Mouse (Mus musculus) megakaryocyte, embryonic 14.5 days (primary cell): Measurements from ENCODE around the gene Rgs8. TPM values are rescaled to one million over a fixed set of nuclear protein-coding genes. Genes with fewer than 3 reads are reported as not detected.

Experiments used
- H3K27me3 ChIP-seq: replicated peaks from 2 replicates; pipeline ENCODE3; 2012; ENCODE audit warnings: inconsistent platforms
- H3K36me3 ChIP-seq: replicated peaks from 2 replicates; pipeline ENCODE3; 2012; ENCODE audit warnings: low read length, inconsistent platforms, mixed read lengths
- H3K4me1 ChIP-seq: 2 replicates; pipeline ENCODE4 v1.6.1; 2012; ENCODE audit warnings: inconsistent platforms
- H3K4me3 ChIP-seq: replicated peaks from 2 replicates; pipeline ENCODE3; 2012; ENCODE audit warnings: moderate library complexity, mild to moderate bottlenecking, inconsistent platforms
- H3K9me3 ChIP-seq: 2 replicates; pipeline ENCODE4 v1.6.1; 2012; ENCODE audit warnings: inconsistent platforms
- FLI1 ChIP-seq: IDR thresholded peaks from 2 replicates; pipeline ENCODE4 v1.6.1; 2012; ENCODE audit warnings: low read length, inconsistent platforms, mixed read lengths
- GATA1 ChIP-seq: IDR thresholded peaks from 3 replicates; pipeline ENCODE4 v1.6.1; 2012; ENCODE audit warnings: mixed read lengths, low read length, inconsistent platforms, borderline replicate concordance
- polyA plus RNA-seq: library from polyadenylated mRNA; stranded (reverse); fragments of >175 nt; gene quantifications from 2 replicates; pipeline ENCODE4 v1.2.3, GENCODE M21; 2012; ENCODE audit warnings: low replicate concordance; ENCODE audit not compliant: insufficient read depth

Rgs8 gene
- polyA plus RNA-seq, 1 experiment = 0.04 TPM

DNA sequence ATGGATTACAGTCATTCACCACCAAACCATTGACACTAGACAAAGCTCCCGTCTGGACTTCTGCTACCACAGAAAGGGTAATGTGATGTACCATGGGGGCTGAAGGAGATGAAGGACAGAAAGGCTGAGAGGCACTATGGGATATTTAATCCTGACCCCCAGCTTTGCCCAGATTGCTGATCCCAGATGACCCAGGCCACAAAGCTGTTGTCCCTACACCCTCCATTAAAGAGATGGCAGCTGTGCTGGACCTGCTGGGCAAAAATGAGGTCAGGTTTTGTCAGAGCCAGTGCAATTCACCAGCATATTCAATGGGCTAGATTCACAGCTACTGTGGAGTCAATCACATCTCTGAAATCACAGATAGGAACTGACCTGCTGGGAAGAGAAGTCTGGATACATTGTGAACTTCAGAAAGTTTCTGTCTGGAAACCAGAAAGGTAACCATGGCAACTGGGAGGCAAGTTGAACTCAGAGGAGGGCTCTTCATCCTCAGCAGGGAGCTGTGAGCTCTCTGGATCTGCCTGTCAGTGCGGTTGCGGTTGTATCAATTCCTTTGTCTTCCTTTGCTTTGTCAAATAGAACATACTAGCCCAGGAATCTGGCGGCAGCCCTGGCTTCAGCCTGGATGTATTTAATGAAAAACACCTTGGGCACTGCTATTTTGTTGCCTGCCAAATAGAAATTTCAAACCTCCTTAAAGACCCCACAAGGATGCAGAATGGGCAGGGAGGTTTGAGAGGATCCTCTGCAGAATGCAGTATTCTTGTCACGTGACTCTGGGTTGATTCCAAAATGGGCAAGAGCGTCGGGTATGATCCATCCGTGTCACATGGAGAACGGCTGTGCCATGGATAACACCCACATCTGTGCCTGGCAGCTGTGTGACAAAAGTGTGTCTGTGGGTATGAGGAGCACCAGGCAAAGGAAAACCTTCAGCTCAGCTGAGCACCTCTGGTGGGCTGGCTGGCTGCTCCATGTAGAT is 84.6 kb downstream of the Rgs8 start:
- no peak overlapping the region for H3K4me3 ChIP-seq
- TF ChIP-seq GATA1 = no peak
- no peak for TF ChIP-seq FLI1
- peaks cover 15% of the 10 kb centered on the region for H3K4me1 ChIP-seq
- no peaks in the 10 kb centered on the region for H3K36me3 ChIP-seq
- no peaks in the 10 kb centered on the region for H3K9me3 ChIP-seq
- H3K27me3 ChIP-seq = peaks cover 80% of the 10 kb centered on the region

GRCm38 (mm10) chr1:153739437-153740015 is 86.7 kb downstream of the Rgs8 start:
- H3K36me3 ChIP-seq = no peaks in the 10 kb centered on the region
- TF ChIP-seq FLI1 (no peak), GATA1 (no peak)
- H3K4me3 ChIP-seq = peak overlapping the region; percentile 53
- peaks cover 26% of the 10 kb centered on the region for H3K4me1 ChIP-seq
- H3K27me3 ChIP-seq = peaks cover 77% of the 10 kb centered on the region
- H3K9me3 ChIP-seq = no peaks in the 10 kb centered on the region

DNA sequence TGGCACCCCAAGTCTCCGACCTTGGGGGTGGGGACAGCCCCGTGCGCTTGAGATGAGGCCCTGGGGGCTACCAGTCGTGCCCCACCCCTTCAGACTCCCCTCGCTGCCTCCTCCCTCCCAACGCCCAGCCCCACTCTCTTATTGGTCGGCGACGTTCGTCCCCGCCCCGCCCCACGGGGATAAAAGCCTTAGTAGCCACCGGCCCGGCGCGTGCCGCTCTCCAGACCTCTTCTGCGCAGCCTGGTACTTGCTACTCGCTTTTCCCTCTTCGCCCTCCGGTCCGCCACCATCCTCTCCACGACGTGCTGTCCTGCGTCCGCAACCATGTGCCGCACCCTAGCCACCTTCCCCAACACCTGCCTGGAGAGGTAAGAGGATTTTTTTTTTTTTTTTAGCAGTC is 87.3 kb downstream of the Rgs8 start, which contains the start of gene Rgs16:
Gene Rgs16, plus strand, starts transcription at position 205 of the 400 bp plus-strand sequence.
- no peaks in the 10 kb centered on the region for H3K36me3 ChIP-seq
- TF ChIP-seq GATA1 = no peak
- no peak for TF ChIP-seq FLI1
- H3K9me3 ChIP-seq = no peaks in the 10 kb centered on the region
- H3K4me1 ChIP-seq = peaks cover 26% of the 10 kb centered on the region
- peaks cover 71% of the 10 kb centered on the region for H3K27me3 ChIP-seq
- H3K4me3 ChIP-seq = peak within 1 kb of the TSS; percentile 88

DNA sequence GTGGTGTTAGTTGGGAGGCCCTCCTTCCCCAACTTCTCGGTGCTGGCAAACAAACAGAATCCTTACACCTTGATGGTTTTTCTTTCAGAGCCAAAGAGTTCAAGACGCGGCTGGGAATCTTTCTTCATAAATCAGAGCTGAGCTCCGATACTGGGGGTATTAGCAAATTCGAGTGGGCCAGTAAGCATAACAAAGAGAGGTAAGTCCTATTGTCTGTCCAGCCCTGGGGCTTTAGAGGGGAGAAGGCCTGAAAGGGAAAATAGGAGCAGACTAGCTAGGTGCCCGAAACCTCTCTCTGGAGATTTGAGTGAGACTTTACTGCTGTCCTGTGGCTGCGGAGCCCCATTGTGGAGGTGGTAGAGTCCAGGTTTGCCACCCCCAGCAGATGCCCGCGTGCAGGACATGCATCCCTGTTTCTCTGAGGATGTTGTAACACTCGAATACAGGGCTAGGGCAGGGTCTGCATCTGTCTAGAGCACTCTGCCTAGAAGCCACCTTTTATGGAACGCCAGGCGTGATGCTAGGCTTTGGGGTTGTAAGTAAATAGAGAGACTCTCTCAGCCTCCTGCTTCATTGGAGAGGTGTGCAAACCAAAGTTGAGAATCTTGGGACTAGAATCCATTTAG is 88.1 kb downstream of the Rgs8 start:
- Histone ChIP-seq H3K4me3 (peak overlapping the region; percentile 18), H3K36me3 (no peaks in the 10 kb centered on the region), H3K4me1 (peaks cover 26% of the 10 kb centered on the region), H3K27me3 (peaks cover 63% of the 10 kb centered on the region), H3K9me3 (no peaks in the 10 kb centered on the region)
- no peak for TF ChIP-seq FLI1
- TF ChIP-seq GATA1 = no peak

DNA sequence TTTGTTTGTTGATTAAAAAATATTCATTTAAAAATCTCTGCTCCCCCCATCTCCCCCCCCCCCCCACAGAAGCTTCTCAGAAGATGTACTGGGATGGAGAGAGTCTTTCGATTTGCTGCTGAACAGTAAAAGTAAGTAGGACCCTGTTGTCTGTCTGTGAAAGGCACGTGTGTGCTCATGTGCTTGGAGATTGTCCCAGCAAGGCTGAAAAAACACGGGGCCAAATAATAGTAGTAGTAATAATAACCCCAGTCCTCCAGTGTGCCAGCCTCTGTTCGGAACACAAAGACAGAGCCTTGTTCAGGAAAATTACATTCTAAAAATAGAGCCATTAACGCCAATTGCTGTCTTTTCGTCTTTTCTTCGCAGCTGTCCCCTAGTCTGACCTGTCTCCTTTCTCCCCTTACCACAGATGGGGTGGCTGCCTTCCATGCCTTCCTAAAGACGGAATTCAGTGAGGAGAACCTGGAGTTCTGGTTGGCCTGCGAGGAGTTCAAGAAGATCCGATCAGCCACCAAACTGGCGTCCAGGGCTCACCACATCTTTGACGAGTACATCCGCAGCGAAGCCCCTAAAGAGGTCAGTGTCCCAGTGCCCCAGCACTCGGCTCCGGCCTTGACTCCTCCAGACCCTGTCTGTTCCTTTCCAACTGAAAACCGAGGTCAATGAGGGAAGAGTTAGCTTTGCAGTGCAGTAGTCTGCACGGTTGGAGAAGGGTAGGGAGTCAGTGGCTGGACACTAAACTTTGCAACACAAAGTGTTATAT is 88.9 kb downstream of the Rgs8 start:
- Histone ChIP-seq H3K27me3 (peaks cover 58% of the 10 kb centered on the region), H3K9me3 (no peaks in the 10 kb centered on the region), H3K4me3 (no peak overlapping the region), H3K36me3 (no peaks in the 10 kb centered on the region), H3K4me1 (peaks cover 33% of the 10 kb centered on the region)
- TF ChIP-seq FLI1 (no peak), GATA1 (no peak)

DNA sequence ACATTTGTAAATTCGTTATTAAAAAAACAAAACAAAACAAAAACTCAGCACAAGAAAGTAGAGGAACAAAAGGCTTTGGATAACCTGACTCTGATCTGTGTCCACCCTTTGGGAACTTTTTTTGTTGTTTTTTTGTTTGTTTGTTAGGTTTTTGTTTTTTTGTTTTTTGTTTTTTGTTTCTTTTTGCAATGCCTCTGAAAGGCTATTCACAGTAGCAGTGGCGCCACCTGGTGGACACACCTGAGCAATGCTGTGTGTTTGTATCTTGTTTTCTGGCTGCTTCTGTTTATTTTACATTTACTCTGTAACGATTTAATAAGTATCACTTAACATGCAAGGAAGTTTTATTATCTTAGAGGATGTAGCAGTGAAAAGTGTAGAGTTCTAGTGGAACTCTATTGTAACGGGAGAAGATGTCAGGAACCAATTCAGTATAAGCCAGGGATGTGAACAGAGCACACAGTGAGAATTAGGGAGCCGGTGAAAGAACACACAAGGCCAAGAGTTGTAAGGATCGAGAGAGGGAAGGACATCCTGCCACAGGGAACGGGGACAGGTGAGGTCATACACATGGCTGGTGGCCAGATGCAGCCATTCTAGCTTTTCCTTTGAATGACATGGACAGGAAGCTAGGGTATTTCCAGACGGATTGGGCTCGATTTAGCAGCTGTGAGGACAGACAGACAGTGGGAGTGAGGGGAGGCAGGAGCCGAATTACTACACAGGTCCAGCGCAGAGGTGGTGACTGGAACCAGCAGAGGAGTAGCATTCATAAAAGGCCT is 89.7 kb downstream of the Rgs8 start:
- Histone ChIP-seq H3K36me3 (no peaks in the 10 kb centered on the region), H3K4me1 (peaks cover 41% of the 10 kb centered on the region), H3K9me3 (no peaks in the 10 kb centered on the region), H3K4me3 (peak overlapping the region; percentile 64), H3K27me3 (peaks cover 50% of the 10 kb centered on the region)
- TF ChIP-seq FLI1 = no peak
- no peak for TF ChIP-seq GATA1

- Histone ChIP-seq H3K36me3 (no peaks in the 10 kb centered on the region), H3K27me3 (peaks cover 14% of the 10 kb centered on the region), H3K4me1 (peaks cover 62% of the 10 kb centered on the region), H3K4me3 (peak overlapping the region; percentile 71), H3K9me3 (no peaks in the 10 kb centered on the region)
- TF ChIP-seq GATA1 (no peak), FLI1 (no peak)
These were observed 93.4 kb downstream of the Rgs8 start for GRCm38 (mm10) chr1:153746119-153746670.

DNA sequence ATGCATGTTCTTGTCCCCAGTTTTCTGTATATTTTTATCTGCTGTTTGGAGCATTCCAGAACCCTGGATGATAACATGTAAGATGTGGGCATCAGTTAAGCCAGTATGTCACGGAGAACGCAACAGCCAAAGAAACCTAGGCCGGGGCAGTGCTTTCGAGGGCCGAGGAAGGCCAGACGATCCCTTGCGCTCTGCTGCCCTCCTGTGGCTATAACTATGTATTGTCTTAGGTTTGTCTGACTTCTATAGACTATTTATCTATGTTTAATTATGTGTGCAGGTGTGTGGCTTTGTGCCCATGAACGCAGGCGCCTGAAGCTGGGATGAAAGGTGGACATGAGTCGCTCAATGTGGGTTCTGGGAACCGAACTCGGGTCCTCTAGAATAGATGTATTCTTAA is 93.9 kb downstream of the Rgs8 start:
- TF ChIP-seq FLI1 (no peak), GATA1 (no peak)
- Histone ChIP-seq H3K4me3 (peak overlapping the region; percentile 71), H3K27me3 (peaks cover 10% of the 10 kb centered on the region), H3K9me3 (no peaks in the 10 kb centered on the region), H3K4me1 (peaks cover 67% of the 10 kb centered on the region), H3K36me3 (no peaks in the 10 kb centered on the region)
